8 mouse cellular contexts compared by ENCODE assay signal in genomic region chr1:185229406-185230201, GRCm38 (mm10). TPM values are rescaled to one million over a fixed set of nuclear protein-coding genes. Genes with fewer than 3 reads are reported as not detected.
A peak's percentile ranks its signal among the peaks of the same experiment; 100 is the strongest.
DNase-seq lines count a peak whose midpoint lies in the region; ATAC-seq and TF ChIP-seq lines count a peak whose summit lies in the region.

No protein-coding gene starts in this region.

- intact Hi-C loops in heart, adult 2 months (cut with DNase I), result no loop called here

- no peaks in the 10 kb centered on the region for H3K4me1 ChIP-seq in neural tube, embryonic 15.5 days
- H3K4me1 ChIP-seq in heart, adult 2 months (ENCODE audit: control insufficient read depth, insufficient read depth, low read length), result peaks cover 4% of the 10 kb centered on the region
- peaks cover 4% of the 10 kb centered on the region; the same call in 1 of the 2 replicates for H3K4me1 ChIP-seq in stomach, embryonic 15.5 days

- TF ChIP-seq POLR2A in heart, adult 2 months (IDR thresholded peaks at IDR 0.05; ENCODE audit: insufficient read depth, low read depth, low read length), result no peak

- H3K4me3 ChIP-seq in neural tube, embryonic 15.5 days (replicated peaks), result no peak overlapping the region
- no peak overlapping the region for H3K4me3 ChIP-seq in heart, adult 2 months
- H3K4me3 ChIP-seq in stomach, embryonic 15.5 days (replicated peaks), result no peak overlapping the region

- no peak for ATAC-seq in neural tube, embryonic 15.5 days (ENCODE audit: low FRiP score)
- ATAC-seq in stomach, embryonic 15.5 days (ENCODE audit: insufficient read depth, low FRiP score, low read depth), result peak; percentile 83

- no peak overlapping the region for H3K4me2 ChIP-seq in neural tube, embryonic 15.5 days
- H3K4me2 ChIP-seq in stomach, embryonic 15.5 days, result no peak overlapping the region

- no peaks in the 10 kb centered on the region for H3K9me3 ChIP-seq in neural tube, embryonic 15.5 days (replicated peaks)
- H3K9me3 ChIP-seq in stomach, embryonic 15.5 days, result no peaks in the 10 kb centered on the region

- no peak for TF ChIP-seq EP300 in heart, adult 2 months (IDR thresholded peaks at IDR 0.05; ENCODE audit: insufficient read depth, low read depth, low read length)

- whole genome bisulfite sequencing in neural tube, embryonic 15.5 days, result 67% methylated on average over 7 of the region's 7 CpGs
- 57% methylated on average over 7 of the region's 7 CpGs for WGBS in heart, adult 2 months
- 37% methylated on average over 7 of the region's 7 CpGs for WGBS in stomach, embryonic 15.5 days

- H3K27ac ChIP-seq in neural tube, embryonic 15.5 days (replicated peaks), result 0 out of 2 replicates have a peak overlapping the region, but pooled peaks have one; percentile 5
- no peak overlapping the region; the same call in 1 of the 2 replicates for H3K27ac ChIP-seq in heart, adult 2 months
- peak overlapping the region; percentile 75 for H3K27ac ChIP-seq in stomach, embryonic 15.5 days

- H3K36me3 ChIP-seq in neural tube, embryonic 15.5 days, result peaks cover 22% of the 10 kb centered on the region
- peaks cover 2% of the 10 kb centered on the region; the same call in 1 of the 2 replicates for H3K36me3 ChIP-seq in heart, adult 2 months (ENCODE audit: control insufficient read depth, insufficient read depth, low read length)
- H3K36me3 ChIP-seq in stomach, embryonic 15.5 days, result peaks cover 9% of the 10 kb centered on the region; the same call in 1 of the 2 replicates

- DNase-seq in adrenal gland, adult 2 months, result peak; percentile 82
- DNase-seq in adrenal gland, adult 8-10 months, result no peak
- no peak for DNase-seq in neural tube, embryonic 10.5 days (ENCODE audit: extremely low spot score, low spot score)
- DNase-seq in heart, adult 2 months, result peak; percentile 32 to 48
- DNase-seq in liver, result peak; percentile 63
- DNase-seq in thymus, postnatal 0 days (ENCODE audit: low spot score), result no peak

- H3K79me2 ChIP-seq in heart, adult 2 months (replicated peaks; ENCODE audit: control insufficient read depth, insufficient read depth, low read length), result 0 out of 2 replicates have a peak, but pooled peaks cover 2% of the 10 kb centered on the region

- H3K9ac ChIP-seq in neural tube, embryonic 15.5 days (replicated peaks), result no peak overlapping the region
- no peak overlapping the region for H3K9ac ChIP-seq in heart, adult 2 months (ENCODE audit: low read depth, low read length)
- H3K9ac ChIP-seq in stomach, embryonic 15.5 days, result no peak overlapping the region

- no peaks in the 10 kb centered on the region for H3K27me3 ChIP-seq in neural tube, embryonic 15.5 days (replicated peaks)
- no peaks in the 10 kb centered on the region for H3K27me3 ChIP-seq in heart, adult 2 months (ENCODE audit: control insufficient read depth, insufficient read depth, low read length)
- no peaks in the 10 kb centered on the region for H3K27me3 ChIP-seq in stomach, embryonic 15.5 days (replicated peaks)

- TF ChIP-seq CTCF in heart, adult 2 months (IDR thresholded peaks at IDR 0.05), result no peak

RNA-seq across cellular contexts. Expression of gene Rab3gap2, which starts 25.7 kb away (rescaled TPM):
- total RNA-seq in adrenal gland, adult 2 months (2021), result 10 to 100 TPM; 50.5 to 52.8 TPM
- 23.7 and 36.8 TPM in 2 replicates for polyA plus RNA-seq in adrenal gland, adult 2 months (2012; rRNA removed)
- total RNA-seq in adrenal gland, adult 8-10 months (2022), result 10 to 100 TPM; 49.7 to 90.7 (median 70.6) TPM
- 23.8 and 24.5 TPM in 2 replicates for polyA plus RNA-seq in neural tube, embryonic 15.5 days (2015; fragmentation: Nextera tagmentation; extraction: Ambion mirVana)
- total RNA-seq in heart, adult 2 months (2021), result 10 to 100 TPM; 19.9 to 20.2 TPM
- polyA plus RNA-seq in heart, adult 2 months (2012; rRNA removed), result 10.3 and 12.0 TPM in 2 replicates
- 20.1 and 21.9 TPM in 2 replicates for polyA plus RNA-seq in stomach, embryonic 15.5 days (2015; fragmentation: Nextera tagmentation; extraction: Ambion mirVana)
- 16.2 and 16.8 TPM in 2 replicates for polyA plus RNA-seq in thymus, postnatal 0 days (2015; fragmentation: Nextera tagmentation; extraction: Ambion mirVana)

Comparison
In these comparisons a context has a peak if more than half of its experiments do, and no peak if none do; other contexts are left out.
1. DNase-seq: peak in adrenal gland, adult 2 months (single experiment), heart, adult 2 months (2 of 2) and liver (single experiment); none in adrenal gland, adult 8-10 months (single experiment), neural tube, embryonic 10.5 days (single experiment) and thymus, postnatal 0 days (single experiment).